Mouse (Mus musculus) hindbrain, postnatal 0 days (tissue): ENCODE results near the gene Dnajc28. TPM values are rescaled to one million over a fixed set of nuclear protein-coding genes. Genes with fewer than 3 reads are reported as not detected.

ENCODE experiments used
- ATAC-seq: fragments of 200-750 bp; cut with Nextera tagmentation; 2 replicates; pipeline ENCODE4 v1.8.0; 2017; ENCODE audit warnings: mild to moderate bottlenecking, moderate TSS enrichment, moderate library complexity
- DNase-seq: peaks from one replicate; pipeline ENCODE4 v3.0.0-alpha.2; 2015; ENCODE audit warnings: low spot score
- H3K27ac ChIP-seq: fragments of 300-500 bp; sonication (generic); 2 replicates; pipeline ENCODE4 v1.5.1; 2014; ENCODE audit warnings: mild to moderate bottlenecking
- H3K27me3 ChIP-seq: fragments of 300-500 bp; sonication (generic); 2 replicates; pipeline ENCODE4 v1.6.1; 2014; ENCODE audit warnings: low read length, mixed read lengths; ENCODE audit not compliant: insufficient read depth
- H3K36me3 ChIP-seq: fragments of 300-500 bp; sonication (generic); 2 replicates; pipeline ENCODE4 v1.6.1; 2014; ENCODE audit warnings: low read length, mixed read lengths; ENCODE audit not compliant: insufficient read depth
- H3K4me1 ChIP-seq: fragments of 300-500 bp; sonication (generic); 2 replicates; pipeline ENCODE4 v1.6.1; 2014; ENCODE audit warnings: antibody characterized with exemption, low read length, mixed read lengths; ENCODE audit not compliant: insufficient read depth
- H3K4me2 ChIP-seq: fragments of 300-500 bp; sonication (generic); 2 replicates; pipeline ENCODE4 v1.6.1; 2014; ENCODE audit warnings: low read depth, mild to moderate bottlenecking, low read length, moderate library complexity, mixed read lengths
- H3K4me3 ChIP-seq: fragments of 300-500 bp; sonication (generic); 2 replicates; pipeline ENCODE4 v1.5.1; 2014; ENCODE audit warnings: low read length
- H3K9ac ChIP-seq: fragments of 300-500 bp; sonication (generic); replicated peaks from 2 replicates; pipeline ENCODE4 v1.6.1; 2014; ENCODE audit warnings: mild to moderate bottlenecking, low read length, moderate library complexity, mixed read lengths
- H3K9me3 ChIP-seq: fragments of 300-500 bp; sonication (generic); 2 replicates; pipeline ENCODE4 v1.6.1; 2016; ENCODE audit warnings: low read length, mixed read lengths
- CTCF ChIP-seq: IDR thresholded peaks from 2 replicates; pipeline ENCODE4 v1.5.1; 2016; ENCODE audit warnings: antibody characterized with exemption, control low read depth, low read depth
- WGBS: fragments of 180-500 bp; shearing (Covaris S2); extraction: QIAGEN DNeasy Blood & Tissue Kit; methylation state at CpG from one replicate; pipeline ENCODE4 v1.1.7; 2014; 5-methylcytosine and 5-hydroxymethylcytosine counted together
- polyA plus RNA-seq: library from polyadenylated mRNA; unstranded; fragments of >200 nt; fragmentation: Nextera tagmentation; extraction: Ambion mirVana; gene quantifications from 2 replicates; pipeline ENCODE4 v1.2.1, GENCODE M21; 2015
- total RNA-seq: library from RNA; depleted of rRNA; stranded (reverse); fragments of >200 nt; gene quantifications from 2 replicates; pipeline ENCODE4 v1.2.3, GENCODE M21; 2014; rRNA removed

Dnajc28 gene
- total RNA-seq = 1.7 and 5.3 TPM in 2 replicates
- polyA plus RNA-seq = 2.9 and 3.8 TPM in 2 replicates

- Histone ChIP-seq H3K9ac (peak within 1 kb of the TSS; percentile 58), H3K27me3 (no peaks in the 10 kb centered on the region), H3K4me3 (peak within 1 kb of the TSS; percentile 63), H3K4me1 (no peaks in the 10 kb centered on the region), H3K27ac (no peak within 1 kb of the TSS), H3K4me2 (peak within 1 kb of the TSS; percentile 76), H3K9me3 (no peaks in the 10 kb centered on the region), H3K36me3 (peaks cover 34% of the 10 kb centered on the region; the same call in 1 of the 2 replicates)
- peak; percentile 88 for DNase-seq
- WGBS = 10% methylated on average over 39 of the region's 39 CpGs
- TF ChIP-seq CTCF = no peak
- ATAC-seq = peak; percentile 92
Observed at GRCm38 (mm10) chr16:91618511-91619501, at the start of gene Dnajc28. Dnajc28 (minus strand) TSS chr16:91619026.

- TF ChIP-seq CTCF = no peak
- 96% methylated on average over 3 of the region's 3 CpGs for WGBS
- no peaks in the 10 kb centered on the region for H3K27me3 ChIP-seq
- no peaks in the 10 kb centered on the region for H3K9me3 ChIP-seq
- peaks cover 53% of the 10 kb centered on the region for H3K36me3 ChIP-seq
- H3K4me1 ChIP-seq = no peaks in the 10 kb centered on the region
- no peak overlapping the region for H3K4me3 ChIP-seq
- no peak overlapping the region for H3K27ac ChIP-seq
- no peak overlapping the region for H3K4me2 ChIP-seq
- H3K9ac ChIP-seq = no peak overlapping the region
- no peak for DNase-seq
- no peak for ATAC-seq
Observed at GRCm38 (mm10) chr16:91663795-91664194, 45.0 kb upstream of the Dnajc28 start.

- WGBS = 92% methylated on average over 16 of the region's 16 CpGs
- Histone ChIP-seq H3K27me3 (no peaks in the 10 kb centered on the region), H3K4me3 (no peak overlapping the region), H3K36me3 (peaks cover 68% of the 10 kb centered on the region), H3K9me3 (no peaks in the 10 kb centered on the region), H3K4me1 (no peaks in the 10 kb centered on the region), H3K9ac (no peak overlapping the region), H3K27ac (no peak overlapping the region), H3K4me2 (no peak overlapping the region)
- DNase-seq (no peak), ATAC-seq (no peak)
- TF ChIP-seq CTCF = no peak
Observed at GRCm38 (mm10) chr16:91662336-91662735, 43.5 kb upstream of the Dnajc28 start.

GRCm38 (mm10) chr16:91661397-91661796 lies 42.6 kb upstream of the Dnajc28 start:
- DNase-seq = no peak
- no peak overlapping the region for H3K4me2 ChIP-seq
- H3K27ac ChIP-seq = no peak overlapping the region
- no peaks in the 10 kb centered on the region for H3K9me3 ChIP-seq
- H3K27me3 ChIP-seq = no peaks in the 10 kb centered on the region
- no peak for ATAC-seq
- no peak for TF ChIP-seq CTCF
- H3K4me3 ChIP-seq = no peak overlapping the region
- H3K9ac ChIP-seq = no peak overlapping the region
- 67% methylated on average over 1 of the region's 1 CpGs for WGBS
- H3K36me3 ChIP-seq = peaks cover 72% of the 10 kb centered on the region
- no peaks in the 10 kb centered on the region for H3K4me1 ChIP-seq

- Histone ChIP-seq H3K4me2 (no peak overlapping the region), H3K27ac (no peak overlapping the region), H3K9ac (no peak overlapping the region), H3K27me3 (no peaks in the 10 kb centered on the region), H3K4me3 (no peak overlapping the region), H3K4me1 (no peaks in the 10 kb centered on the region), H3K9me3 (no peaks in the 10 kb centered on the region), H3K36me3 (peaks cover 72% of the 10 kb centered on the region)
- DNase-seq = no peak
- TF ChIP-seq CTCF = no peak
- WGBS = 97% methylated on average over 20 of the region's 20 CpGs
- ATAC-seq = no peak
Observed at GRCm38 (mm10) chr16:91659798-91660197, 41.0 kb upstream of the Dnajc28 start.

GRCm38 (mm10) chr16:91658471-91658870 lies 39.6 kb upstream of the Dnajc28 start:
- Histone ChIP-seq H3K27ac (no peak overlapping the region), H3K36me3 (peaks cover 67% of the 10 kb centered on the region), H3K4me2 (no peak overlapping the region), H3K4me3 (no peak overlapping the region), H3K27me3 (no peaks in the 10 kb centered on the region), H3K4me1 (no peaks in the 10 kb centered on the region), H3K9me3 (no peaks in the 10 kb centered on the region), H3K9ac (no peak overlapping the region)
- TF ChIP-seq CTCF = no peak
- 93% methylated on average over 5 of the region's 5 CpGs for WGBS
- DNase-seq (no peak), ATAC-seq (no peak)

- no peak overlapping the region for H3K4me3 ChIP-seq
- H3K27me3 ChIP-seq = no peaks in the 10 kb centered on the region
- no peak overlapping the region for H3K9ac ChIP-seq
- no peaks in the 10 kb centered on the region for H3K9me3 ChIP-seq
- no peak overlapping the region for H3K27ac ChIP-seq
- no peak overlapping the region for H3K4me2 ChIP-seq
- no peak for TF ChIP-seq CTCF
- H3K36me3 ChIP-seq = peaks cover 64% of the 10 kb centered on the region
- WGBS = 99% methylated on average over 17 of the region's 17 CpGs
- ATAC-seq (peak; percentile 66), DNase-seq (no peak)
- no peaks in the 10 kb centered on the region for H3K4me1 ChIP-seq
Observed at GRCm38 (mm10) chr16:91657285-91657684, 38.5 kb upstream of the Dnajc28 start.
